8 mouse cellular contexts compared by ENCODE assay signal in genomic region chr2:180228060-180228458, GRCm38 (mm10). TPM values are rescaled to one million over a fixed set of nuclear protein-coding genes. Genes with fewer than 3 reads are reported as not detected.
DNase-seq lines count a peak whose midpoint lies in the region; ATAC-seq lines count a peak whose summit lies in the region.

No protein-coding gene starts in this region.

- H3K36me3 ChIP-seq in forebrain, embryonic 14.5 days (ENCODE audit: control insufficient read depth, insufficient read depth, low read length) = no peaks in the 10 kb centered on the region
- no peaks in the 10 kb centered on the region for H3K36me3 ChIP-seq in forebrain, embryonic 16.5 days (ENCODE audit: control insufficient read depth, insufficient read depth)
- no peaks in the 10 kb centered on the region for H3K36me3 ChIP-seq in liver, embryonic 12.5 days

- H3K9me3 ChIP-seq in forebrain, embryonic 14.5 days (replicated peaks; ENCODE audit: control insufficient read depth, low read length) = no peaks in the 10 kb centered on the region
- H3K9me3 ChIP-seq in forebrain, embryonic 16.5 days (ENCODE audit: control insufficient read depth, low read length) = no peaks in the 10 kb centered on the region
- no peaks in the 10 kb centered on the region for H3K9me3 ChIP-seq in liver, embryonic 12.5 days (replicated peaks)

- H3K4me2 ChIP-seq in forebrain, embryonic 14.5 days (ENCODE audit: low read length) = no peak overlapping the region
- no peak overlapping the region for H3K4me2 ChIP-seq in forebrain, embryonic 16.5 days (ENCODE audit: low read length)
- H3K4me2 ChIP-seq in liver, embryonic 12.5 days = peak overlapping the region; percentile 53

- peak overlapping the region; percentile 3; the same call in 1 of the 2 replicates for H3K9ac ChIP-seq in forebrain, embryonic 14.5 days (ENCODE audit: low read length)
- H3K9ac ChIP-seq in forebrain, embryonic 16.5 days (replicated peaks; ENCODE audit: low read depth, low read length) = no peak overlapping the region
- H3K9ac ChIP-seq in liver, embryonic 12.5 days = 0 out of 2 replicates have a peak overlapping the region, but pooled peaks have one; percentile 30

- H3K4me1 ChIP-seq in forebrain, embryonic 14.5 days (ENCODE audit: control insufficient read depth, insufficient read depth, low read length) = peaks cover 15% of the 10 kb centered on the region
- H3K4me1 ChIP-seq in forebrain, embryonic 16.5 days (replicated peaks; ENCODE audit: control insufficient read depth, insufficient read depth, low read length) = peaks cover 23% of the 10 kb centered on the region
- H3K4me1 ChIP-seq in liver, embryonic 12.5 days = peaks cover 42% of the 10 kb centered on the region

- no peak overlapping the region for H3K27ac ChIP-seq in forebrain, embryonic 14.5 days (ENCODE audit: low read depth, low read length)
- no peak overlapping the region for H3K27ac ChIP-seq in forebrain, embryonic 16.5 days (ENCODE audit: low read length)
- no peak overlapping the region for H3K27ac ChIP-seq in liver, embryonic 12.5 days

- DNase-seq in forebrain, embryonic 14.5 days (ENCODE audit: low spot score) = no peak
- DNase-seq in kidney, postnatal 10 days = peak; percentile 17
- no peak for DNase-seq in kidney, postnatal 4 days
- DNase-seq in MN1 (ENCODE audit: low spot score) = peak; percentile 43
- no peak for DNase-seq in gastrocnemius, postnatal 4 days (ENCODE audit: low spot score in 2 of 2)
- no peak for DNase-seq in cerebellum, postnatal 10 days

- H3K27me3 ChIP-seq in forebrain, embryonic 14.5 days (replicated peaks; ENCODE audit: control insufficient read depth, insufficient read depth, low read length) = peaks cover 10% of the 10 kb centered on the region
- H3K27me3 ChIP-seq in forebrain, embryonic 16.5 days (replicated peaks; ENCODE audit: control insufficient read depth, insufficient read depth, low read length) = no peaks in the 10 kb centered on the region; the same call in none of the 2 replicates
- peaks cover 54% of the 10 kb centered on the region for H3K27me3 ChIP-seq in liver, embryonic 12.5 days (replicated peaks)

- no peak for ATAC-seq in forebrain, embryonic 14.5 days
- no peak for ATAC-seq in forebrain, embryonic 16.5 days
- ATAC-seq in liver, embryonic 12.5 days = no peak

- no peak overlapping the region for H3K4me3 ChIP-seq in forebrain, embryonic 14.5 days (ENCODE audit: low read depth, low read length)
- no peak overlapping the region for H3K4me3 ChIP-seq in forebrain, embryonic 16.5 days (replicated peaks; ENCODE audit: low read length)
- no peak overlapping the region for H3K4me3 ChIP-seq in liver, embryonic 12.5 days

- WGBS in forebrain, embryonic 14.5 days = 54% methylated on average over 6 of the region's 6 CpGs
- 67% methylated on average over 6 of the region's 6 CpGs for WGBS in forebrain, embryonic 16.5 days
- 57% methylated on average over 6 of the region's 6 CpGs for WGBS in liver, embryonic 12.5 days (ENCODE audit: insufficient replicate concordance)

RNA-seq across cellular contexts. Expression of gene Lama5, which starts 2.4 kb away (rescaled TPM):
- 2.7 and 3.5 TPM in 2 replicates for polyA plus RNA-seq in forebrain, embryonic 14.5 days (2014; fragmentation: Nextera tagmentation; extraction: Ambion mirVana)
- polyA plus RNA-seq in forebrain, embryonic 16.5 days (2015; fragmentation: Nextera tagmentation; extraction: Ambion mirVana) = 3.0 and 3.2 TPM in 2 replicates
- 4.1 and 4.3 TPM in 2 replicates for polyA plus RNA-seq in liver, embryonic 12.5 days (2016; fragmentation: Nextera tagmentation; extraction: Ambion mirVana)
- 10 to 100 TPM; 32.3 to 42.7 TPM for total RNA-seq in gastrocnemius, postnatal 4 days (2021)

RNA-seq across cellular contexts. Expression of gene Rps21, which starts 29.1 kb away (rescaled TPM):
- polyA plus RNA-seq in forebrain, embryonic 14.5 days (2014; fragmentation: Nextera tagmentation; extraction: Ambion mirVana) = 376 and 523 TPM in 2 replicates
- polyA plus RNA-seq in forebrain, embryonic 16.5 days (2015; fragmentation: Nextera tagmentation; extraction: Ambion mirVana) = 305 and 334 TPM in 2 replicates
- 560 and 561 TPM in 2 replicates for polyA plus RNA-seq in liver, embryonic 12.5 days (2016; fragmentation: Nextera tagmentation; extraction: Ambion mirVana)
- 100 to 1,000 TPM; 786 to 791 TPM for total RNA-seq in gastrocnemius, postnatal 4 days (2021)

RNA-seq across cellular contexts. Expression of gene Cables2, which starts 45.2 kb away (rescaled TPM):
- 14.5 and 15.0 TPM in 2 replicates for polyA plus RNA-seq in forebrain, embryonic 14.5 days (2014; fragmentation: Nextera tagmentation; extraction: Ambion mirVana)
- 16.1 and 18.5 TPM in 2 replicates for polyA plus RNA-seq in forebrain, embryonic 16.5 days (2015; fragmentation: Nextera tagmentation; extraction: Ambion mirVana)
- 9.6 and 10.4 TPM in 2 replicates for polyA plus RNA-seq in liver, embryonic 12.5 days (2016; fragmentation: Nextera tagmentation; extraction: Ambion mirVana)
- 10 to 100 TPM; 13.4 to 14.6 TPM for total RNA-seq in gastrocnemius, postnatal 4 days (2021)

RNA-seq across cellular contexts. Expression of gene Adrm1, which starts 56.8 kb away (rescaled TPM):
- 147 and 149 TPM in 2 replicates for polyA plus RNA-seq in forebrain, embryonic 14.5 days (2014; fragmentation: Nextera tagmentation; extraction: Ambion mirVana)
- 189 and 202 TPM in 2 replicates for polyA plus RNA-seq in forebrain, embryonic 16.5 days (2015; fragmentation: Nextera tagmentation; extraction: Ambion mirVana)
- 176 and 189 TPM in 2 replicates for polyA plus RNA-seq in liver, embryonic 12.5 days (2016; fragmentation: Nextera tagmentation; extraction: Ambion mirVana)
- total RNA-seq in gastrocnemius, postnatal 4 days (2021) = 100 to 1,000 TPM; 113 to 131 TPM

Comparison
In these comparisons a context has a peak if more than half of its experiments do, and no peak if none do; other contexts are left out.
1. DNase-seq: peak in kidney, postnatal 10 days (single experiment) and MN1 (single experiment); none in forebrain, embryonic 14.5 days (single experiment), kidney, postnatal 4 days (0 of 2), gastrocnemius, postnatal 4 days (0 of 2) and cerebellum, postnatal 10 days (0 of 2).